Mouse (Mus musculus): ENCODE measurements around the gene Ddx28. TPM values are rescaled to one million over a fixed set of nuclear protein-coding genes. Genes with fewer than 3 reads are reported as not detected.

Gene Ddx28
- total RNA-seq (2021) = 10 to 100 TPM; 11.5 to 14.6 TPM

DNA sequence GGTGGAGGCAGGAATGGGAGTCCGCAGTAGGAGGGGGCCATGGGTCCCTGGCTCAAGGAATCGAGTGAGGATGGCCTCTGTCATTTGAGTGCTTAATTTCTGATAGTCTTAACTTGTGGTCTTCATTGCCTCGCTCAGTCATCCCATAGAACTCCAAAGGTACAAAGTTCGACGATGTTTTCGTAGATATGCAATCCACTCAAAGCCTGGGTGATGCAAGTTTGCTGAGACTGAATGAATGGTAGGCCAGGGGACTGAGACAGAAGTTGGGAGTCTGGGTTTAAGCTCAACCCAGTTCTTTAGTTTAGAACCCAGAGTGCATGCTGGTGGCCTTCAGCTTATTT lies at the start of gene Ddx28:
TSS of gene Ddx28 (minus strand) at position 240 of the 344 bp plus-strand sequence.
- no peak for DNase-seq

DNA sequence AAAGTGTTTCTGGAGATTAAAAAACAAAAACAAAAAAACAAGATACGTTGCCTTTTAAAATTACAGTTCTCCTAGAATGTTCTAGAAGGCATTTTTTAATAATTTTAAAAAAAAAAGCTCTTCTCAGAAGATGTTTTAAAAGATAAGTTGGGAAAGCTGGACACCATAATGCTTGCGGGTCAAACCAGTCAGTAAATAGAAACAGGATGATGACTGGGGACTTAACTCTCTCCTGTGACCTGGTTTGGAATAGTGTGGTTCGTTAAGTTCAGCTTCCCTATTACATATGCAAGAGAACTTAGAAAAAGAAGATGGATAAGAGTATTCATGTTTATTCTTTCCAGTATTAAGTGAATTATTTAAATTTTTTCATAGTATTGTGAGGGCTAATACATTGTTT lies 48.8 kb upstream of the Ddx28 start:
- DNase-seq = no peak

DNA sequence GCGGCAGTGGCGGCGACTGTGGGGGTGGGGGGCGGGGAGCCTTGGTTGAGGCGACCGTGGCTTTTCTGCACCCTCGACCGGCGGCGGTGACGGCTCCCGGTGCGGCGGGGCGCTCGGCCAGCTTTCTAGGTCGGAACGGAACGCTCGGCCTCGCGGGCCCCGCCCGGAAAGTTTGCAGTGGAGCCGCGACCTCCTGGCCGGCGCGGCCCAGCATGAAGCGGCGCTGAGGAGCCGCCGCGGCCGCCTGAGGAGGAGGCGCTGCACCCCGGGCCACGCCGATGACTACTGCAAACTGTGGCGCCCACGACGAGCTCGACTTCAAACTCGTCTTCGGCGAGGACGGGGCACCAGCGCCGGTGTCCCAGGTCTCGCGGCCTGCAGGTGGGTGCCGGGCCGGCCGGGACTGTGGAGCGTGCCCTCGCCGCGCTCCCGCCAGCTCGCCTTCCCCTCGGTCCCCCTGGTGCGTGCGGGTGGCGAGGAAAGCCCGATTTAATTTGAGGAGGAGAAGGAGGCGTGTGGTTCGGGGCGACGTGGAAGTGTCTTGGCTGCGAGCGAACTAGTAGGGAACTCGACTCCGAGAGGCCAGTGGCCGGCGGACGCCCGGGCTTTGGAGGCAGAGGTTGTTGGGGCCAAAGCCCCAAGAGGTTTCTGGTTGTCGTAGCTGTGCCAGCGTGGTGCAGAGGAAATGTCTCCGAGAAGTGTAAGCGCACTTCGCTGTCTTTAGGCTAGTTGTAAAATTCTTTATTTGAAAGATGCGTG lies 48.1 kb upstream of the Ddx28 start:
- peak; percentile 57 to 59 for DNase-seq

DNA sequence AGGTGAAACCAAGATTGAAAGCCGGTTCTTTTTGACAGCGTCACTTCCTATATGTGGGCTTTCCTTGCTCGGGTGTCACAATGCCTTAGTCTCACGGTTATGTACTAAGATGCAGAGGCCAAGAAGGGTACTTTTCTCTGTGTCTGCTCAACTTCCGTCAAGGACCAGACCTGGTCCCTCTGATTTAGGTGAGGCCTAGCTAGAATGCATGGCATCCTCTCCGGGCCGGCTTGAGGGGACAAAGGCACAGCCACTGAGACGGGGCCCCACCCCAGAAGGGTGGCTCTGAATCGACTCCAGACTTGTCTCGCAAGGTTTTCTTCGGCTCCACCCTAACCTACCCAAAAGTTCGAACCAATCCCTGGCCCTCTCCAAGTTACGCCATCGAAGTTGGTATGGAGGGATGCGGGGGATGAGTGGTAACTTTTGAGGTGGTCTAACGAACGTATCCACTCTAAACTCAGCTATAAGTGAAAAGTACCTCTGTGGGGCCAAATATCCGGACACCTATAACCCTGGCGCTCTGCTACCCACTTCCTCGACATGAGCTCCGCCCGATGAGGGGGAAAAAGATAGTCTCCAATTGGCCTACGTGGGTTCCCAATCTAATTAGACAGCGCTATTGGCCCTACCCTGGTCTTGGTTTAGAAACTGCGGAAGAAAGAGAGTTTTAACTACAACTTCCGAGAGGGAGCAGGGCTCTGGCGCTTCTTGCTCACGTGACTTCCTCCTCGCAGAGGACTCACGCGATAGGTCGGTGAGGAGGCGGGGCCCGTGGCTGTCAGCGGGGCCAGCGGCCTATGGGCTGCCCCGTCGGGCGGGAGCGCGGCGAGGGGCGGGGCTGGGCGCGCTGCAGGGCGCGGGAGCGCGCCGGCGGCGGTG lies 47.3 kb upstream of the Ddx28 start, which contains the start of gene Nfatc3:
TSS of gene Nfatc3 (plus strand) at position 110 of the 882 bp plus-strand sequence.
- peak; percentile 92 to 95 for DNase-seq

DNA sequence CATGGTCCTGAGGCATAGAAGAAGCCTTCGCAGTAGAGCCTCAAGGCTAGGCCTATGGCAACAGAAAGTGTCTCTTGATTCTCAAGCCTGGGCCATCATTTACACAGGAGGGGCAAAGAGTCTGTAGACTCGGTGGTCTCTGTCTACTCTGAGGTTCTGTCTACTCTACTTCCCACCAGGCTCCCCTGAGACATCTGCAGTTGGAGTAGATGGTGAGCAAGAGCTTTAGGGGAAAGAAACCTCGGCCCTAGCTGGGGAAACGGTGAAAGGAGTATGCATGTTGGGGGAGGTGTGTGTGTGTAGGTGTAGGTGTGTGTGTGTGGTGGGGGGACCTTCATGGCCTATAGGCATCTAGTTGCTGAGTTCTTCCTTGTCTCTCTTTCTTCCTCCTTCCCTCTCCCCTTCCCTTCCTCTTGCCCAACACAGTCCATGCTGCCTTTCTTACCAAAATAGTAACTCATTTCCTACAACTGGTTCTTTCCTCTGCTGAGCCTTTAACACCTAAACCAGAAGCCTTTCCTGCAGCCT lies 44.8 kb upstream of the Ddx28 start:
- no peak for DNase-seq

DNA sequence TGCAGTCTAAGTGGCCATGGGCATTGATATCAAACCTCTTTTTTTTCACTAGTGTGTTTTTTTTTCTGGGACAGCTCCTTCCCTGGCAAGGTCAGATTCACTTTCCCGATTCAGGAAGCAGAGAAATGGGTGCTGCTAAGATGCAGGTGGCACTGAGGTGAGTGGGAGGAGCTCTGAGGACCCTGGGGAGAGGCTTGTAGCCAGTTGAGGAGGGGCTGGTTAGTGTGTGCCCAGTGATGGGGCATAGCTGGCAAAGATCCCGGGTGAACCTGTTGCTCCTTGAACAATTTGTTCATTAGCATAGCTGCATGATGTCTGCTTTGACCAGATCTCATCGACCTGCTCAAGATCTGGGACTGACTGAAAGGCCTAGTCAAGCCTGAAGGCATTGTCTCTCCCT lies 43.4 kb upstream of the Ddx28 start:
- no peak for DNase-seq

DNA sequence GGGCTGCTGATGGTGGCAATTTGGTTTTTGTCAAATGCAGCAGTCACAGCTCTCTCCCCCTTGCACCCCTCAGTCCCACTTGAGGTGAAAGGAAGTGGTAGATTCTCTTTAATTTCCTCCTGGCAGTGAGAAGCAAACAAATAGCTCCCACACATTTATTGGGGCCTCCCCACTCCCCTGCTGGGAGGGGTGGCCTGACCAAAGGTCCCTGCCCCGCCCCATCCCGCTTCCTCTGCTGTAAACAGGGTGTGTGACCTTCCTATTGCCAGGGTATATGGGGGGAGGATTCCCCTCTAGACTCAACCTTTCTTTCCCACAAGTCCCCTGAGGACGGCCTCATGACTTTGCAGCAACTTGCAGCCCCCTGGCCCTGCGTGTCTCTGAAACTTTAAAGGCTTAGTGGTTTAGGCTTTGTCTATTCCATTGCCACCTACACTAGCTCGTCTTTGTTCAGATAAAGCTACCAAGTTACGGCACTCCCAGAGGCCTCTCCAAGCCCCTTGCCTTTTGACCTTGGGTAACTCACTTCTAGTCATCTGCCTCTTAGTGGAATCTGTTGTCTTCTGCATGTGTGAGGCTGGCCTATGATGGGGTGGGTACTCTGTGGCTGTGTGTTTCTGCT lies 42.6 kb upstream of the Ddx28 start:
- DNase-seq = no peak

DNA sequence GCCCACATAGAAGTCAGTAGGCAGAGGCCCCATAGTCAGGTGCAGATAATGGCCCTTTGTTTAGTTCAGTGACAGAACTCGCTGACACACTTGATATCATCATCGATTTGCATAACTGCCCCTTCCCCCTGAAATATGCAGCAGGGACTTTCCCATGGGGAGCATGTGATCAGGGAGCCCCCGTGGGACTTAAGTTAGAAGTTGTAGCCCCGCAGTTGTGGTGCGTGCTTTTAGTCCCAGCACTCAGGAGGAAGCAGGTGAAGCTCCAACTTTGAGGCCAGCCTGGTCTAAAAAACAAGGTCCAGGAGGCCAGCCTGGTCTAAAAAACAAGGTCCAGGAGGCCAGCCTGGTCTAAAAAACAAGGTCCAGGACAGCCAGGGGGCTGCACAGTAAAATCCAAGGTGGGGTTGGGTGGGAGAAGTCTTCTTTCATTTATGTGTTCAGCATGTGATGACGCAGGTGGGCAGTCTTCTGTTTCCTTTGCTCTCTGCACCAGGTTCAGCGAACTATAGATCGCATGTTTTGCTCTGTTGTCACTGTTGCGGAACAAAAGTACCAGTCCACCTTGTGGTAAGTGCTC lies 40.9 kb upstream of the Ddx28 start:
- no peak for DNase-seq

DNA sequence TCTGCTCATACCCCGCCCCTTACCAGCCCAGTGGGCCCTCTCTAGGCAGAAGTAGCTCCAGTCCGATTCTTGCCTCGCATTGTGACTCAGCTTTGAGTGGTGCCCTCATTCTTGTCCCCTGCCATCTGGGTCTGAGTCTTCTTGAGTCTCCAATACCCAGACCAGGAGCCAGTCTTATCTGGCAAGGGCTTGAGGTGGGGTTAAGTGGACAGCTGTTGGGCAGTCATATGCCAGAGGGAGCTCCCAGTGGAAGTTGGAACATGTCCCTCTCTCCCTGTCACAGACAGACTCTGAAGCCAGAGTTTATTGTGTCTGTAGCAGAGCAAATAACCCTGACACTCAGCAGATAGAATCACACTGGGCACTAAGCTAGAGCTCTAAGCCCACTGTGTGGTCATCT lies 39.4 kb upstream of the Ddx28 start:
- no peak for DNase-seq

DNA sequence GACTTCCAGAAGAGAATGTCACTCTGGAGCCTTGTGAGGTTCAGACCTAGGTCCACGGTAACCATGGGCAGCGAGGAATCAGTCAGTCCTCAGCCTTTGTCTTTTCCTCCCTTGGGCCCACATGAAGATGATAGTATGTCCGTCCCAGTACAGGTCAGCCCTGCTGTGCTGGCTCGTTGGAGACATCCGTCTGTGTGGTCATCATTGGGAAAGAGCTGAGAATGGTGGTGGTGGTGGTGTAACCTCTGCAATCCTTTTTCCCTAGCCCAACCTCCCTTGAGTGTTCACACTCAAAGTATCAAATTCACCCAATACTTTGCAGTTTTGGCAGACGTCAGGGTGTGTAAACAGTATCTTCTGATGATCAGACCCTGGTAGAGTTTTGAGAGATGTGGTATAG lies 38.2 kb upstream of the Ddx28 start:
- no peak for DNase-seq

DNA sequence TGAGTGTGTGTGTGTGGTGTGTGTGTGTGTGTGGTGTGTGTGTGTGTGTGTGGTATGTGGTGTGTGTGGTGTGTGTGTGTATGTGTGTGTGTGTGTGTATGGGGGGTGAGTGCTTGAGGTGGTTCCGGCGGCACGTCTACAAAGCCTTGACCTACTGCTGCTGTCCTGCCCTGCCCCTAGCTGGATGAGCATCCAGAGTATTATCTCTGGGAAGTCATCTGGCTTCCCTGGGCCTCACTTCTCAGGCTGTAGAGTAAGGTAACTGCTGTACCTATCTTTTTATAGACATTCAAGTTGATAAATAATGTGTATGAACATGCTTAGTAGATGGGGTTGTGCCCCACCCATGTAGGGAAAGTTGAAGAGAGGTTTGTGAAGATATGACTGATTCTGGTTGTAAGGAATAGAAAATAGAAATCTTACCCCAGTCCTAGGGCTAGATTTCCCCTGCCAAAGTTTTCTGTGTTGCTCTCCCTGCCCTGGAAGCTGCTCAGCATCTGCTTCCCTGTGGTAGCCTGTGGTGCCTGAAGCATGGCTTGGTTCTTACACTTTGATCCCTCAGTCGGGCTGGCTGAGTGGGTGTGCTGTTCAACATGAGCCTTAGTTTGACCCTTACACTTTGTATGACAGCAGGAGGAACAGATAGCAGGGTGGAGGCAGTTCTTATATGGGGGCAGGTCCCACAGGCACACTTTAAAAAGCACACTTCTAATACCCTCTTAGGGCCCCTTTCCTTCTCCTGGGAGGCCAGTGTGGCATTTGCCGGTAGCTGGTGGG lies 36.4 kb upstream of the Ddx28 start:
- DNase-seq = no peak

DNA sequence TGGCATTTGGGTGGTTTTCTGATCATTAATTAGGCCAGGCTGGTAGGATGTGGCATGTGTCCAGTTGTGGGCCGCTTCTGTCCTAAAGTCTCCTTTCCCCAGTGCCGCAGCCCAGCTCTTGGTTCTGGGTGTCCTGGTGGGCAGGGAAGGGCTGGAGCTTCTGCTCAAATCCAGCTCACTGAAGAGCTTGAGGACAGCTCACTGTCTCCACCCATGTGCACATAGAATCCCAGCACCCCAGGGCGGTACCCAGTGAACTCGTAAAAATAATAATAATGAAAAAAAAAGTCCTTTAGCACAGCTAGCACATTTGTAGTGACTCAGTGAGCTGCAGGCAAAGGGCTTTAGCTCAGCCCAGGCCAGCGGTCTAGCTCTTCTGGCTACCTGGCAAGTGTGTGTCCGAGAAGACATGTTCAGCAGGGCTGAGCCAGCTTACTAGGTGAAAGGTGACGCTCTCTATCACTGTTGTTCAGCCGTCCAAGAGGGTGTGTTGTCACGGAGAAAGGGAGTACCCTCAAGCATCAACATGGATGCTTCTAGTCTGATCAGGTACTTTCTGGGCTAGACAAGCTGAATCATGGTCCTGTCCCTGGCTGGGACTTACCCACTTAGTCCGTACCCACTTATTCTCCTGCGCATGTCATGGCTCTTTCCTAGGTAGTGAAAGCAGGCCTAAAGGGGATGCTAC lies 35.3 kb upstream of the Ddx28 start:
- DNase-seq = no peak

DNA sequence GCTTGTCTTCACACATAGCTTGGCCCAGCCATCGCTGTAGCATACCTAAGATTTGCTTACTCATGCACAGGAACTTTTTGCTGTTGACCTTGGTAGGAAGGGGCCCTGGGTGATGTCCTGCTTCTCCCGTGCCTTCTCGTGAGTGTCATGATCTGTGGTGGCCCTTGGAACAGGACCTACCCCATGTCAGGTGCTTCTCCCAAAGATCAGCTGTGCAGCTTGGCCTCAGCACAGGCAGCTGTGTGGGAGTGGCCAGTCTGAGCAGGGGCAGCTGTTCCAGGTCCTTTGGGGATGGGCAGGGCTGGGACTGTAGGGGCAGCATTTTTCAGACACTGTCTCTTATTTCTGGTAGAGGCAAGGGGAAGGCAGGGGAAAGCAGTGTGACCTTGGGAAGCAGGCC lies 32.5 kb upstream of the Ddx28 start:
- DNase-seq = no peak

DNA sequence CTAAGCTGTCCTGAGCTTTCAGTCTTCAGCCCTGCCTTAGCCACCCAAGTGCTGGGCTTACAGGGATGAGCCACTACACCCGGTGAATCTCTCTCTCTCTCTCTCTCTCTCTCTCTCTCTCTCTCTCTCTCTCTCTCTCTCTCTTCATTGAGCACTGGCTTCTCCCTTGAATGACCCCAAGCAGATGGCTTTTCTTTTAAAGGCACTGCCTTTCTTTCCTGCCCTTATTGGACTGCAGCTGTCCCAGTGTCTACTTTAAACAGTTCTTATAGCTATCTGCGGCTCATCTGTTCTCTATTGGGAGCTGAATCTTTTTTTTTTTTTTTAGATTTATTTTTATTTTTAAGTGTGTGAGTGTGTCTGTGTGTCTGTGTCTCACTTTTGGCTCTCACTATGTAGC lies 31.4 kb upstream of the Ddx28 start:
- DNase-seq = no peak

DNA sequence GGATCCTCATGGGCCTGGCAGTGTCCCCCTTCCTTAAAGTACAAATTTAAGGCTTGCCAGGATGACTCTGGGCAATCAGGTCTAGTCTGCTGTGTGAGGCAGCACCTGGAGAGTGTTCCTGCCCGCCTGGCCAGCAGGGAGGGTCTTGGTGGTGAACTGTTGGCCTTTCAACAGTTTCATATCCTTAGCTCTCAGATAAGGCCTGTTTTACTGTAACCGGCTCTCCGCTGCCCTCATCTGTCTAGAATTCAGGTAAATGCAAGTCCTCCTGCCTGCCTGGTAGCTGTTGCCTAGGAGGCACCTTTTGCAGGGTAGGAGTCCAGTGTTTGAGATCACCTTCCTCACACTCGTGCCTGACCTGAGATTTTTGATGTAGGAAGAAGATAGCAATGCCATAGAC lies 28.5 kb upstream of the Ddx28 start:
- no peak for DNase-seq

DNA sequence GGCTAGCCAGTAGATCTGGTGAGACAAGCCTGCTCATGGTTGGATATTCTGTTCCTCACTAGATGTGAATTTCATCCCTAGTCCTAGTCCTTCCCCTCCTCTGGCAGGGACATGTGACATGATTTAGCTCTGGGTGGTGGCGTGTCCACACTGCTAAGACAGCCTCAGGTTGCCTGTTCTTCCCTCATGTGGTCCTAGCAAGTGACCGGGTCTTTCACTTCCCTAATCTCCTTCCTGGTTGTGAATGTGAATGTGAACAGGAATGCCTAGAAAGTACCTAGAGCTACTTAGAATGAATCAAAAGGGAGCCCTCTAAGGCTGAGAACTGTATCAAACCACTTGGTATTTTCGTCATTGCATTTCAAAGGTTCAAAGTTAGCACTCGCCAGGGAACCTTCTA lies 27.9 kb upstream of the Ddx28 start:
- no peak for DNase-seq

DNA sequence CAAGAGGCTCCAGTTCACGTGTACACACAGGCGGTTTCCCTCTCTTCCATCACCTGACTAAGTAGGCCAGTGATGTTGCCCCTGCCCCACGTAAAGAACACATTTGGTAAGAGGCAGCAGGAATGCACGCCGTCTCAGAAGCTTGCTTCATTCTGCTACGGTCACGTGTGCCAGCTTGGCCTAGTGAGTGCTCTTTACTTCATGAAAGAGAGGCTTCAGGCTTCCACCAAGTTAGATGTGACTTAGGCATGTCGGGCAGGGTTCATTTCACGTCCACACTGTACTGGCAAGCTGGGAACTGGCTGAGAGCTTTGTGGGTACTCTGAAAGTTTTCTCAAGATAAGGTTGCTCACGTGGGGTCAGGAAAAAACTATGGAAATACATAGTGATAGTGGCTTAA lies 27.0 kb upstream of the Ddx28 start:
- DNase-seq = no peak

DNA sequence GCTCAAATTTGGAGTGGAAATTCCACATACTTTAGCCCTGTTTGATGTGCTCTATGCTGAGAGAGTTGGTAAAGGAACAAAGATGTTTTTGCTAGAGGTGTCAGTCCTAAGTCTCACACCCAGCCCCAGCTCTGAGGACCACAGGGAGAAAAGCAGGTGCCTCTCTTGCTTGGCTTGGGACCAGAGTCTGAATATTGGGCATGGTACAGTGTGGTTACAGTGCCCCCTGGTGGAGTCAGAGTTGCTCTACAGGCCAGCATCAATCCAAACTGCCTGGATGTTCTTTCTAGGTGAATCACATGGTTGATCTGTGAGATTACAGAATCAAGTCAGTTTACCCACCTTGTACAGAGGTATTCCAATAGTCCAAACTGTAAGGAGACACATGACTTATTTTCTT lies 10.8 kb upstream of the Ddx28 start:
- DNase-seq = peak; percentile 67 to 75

DNA sequence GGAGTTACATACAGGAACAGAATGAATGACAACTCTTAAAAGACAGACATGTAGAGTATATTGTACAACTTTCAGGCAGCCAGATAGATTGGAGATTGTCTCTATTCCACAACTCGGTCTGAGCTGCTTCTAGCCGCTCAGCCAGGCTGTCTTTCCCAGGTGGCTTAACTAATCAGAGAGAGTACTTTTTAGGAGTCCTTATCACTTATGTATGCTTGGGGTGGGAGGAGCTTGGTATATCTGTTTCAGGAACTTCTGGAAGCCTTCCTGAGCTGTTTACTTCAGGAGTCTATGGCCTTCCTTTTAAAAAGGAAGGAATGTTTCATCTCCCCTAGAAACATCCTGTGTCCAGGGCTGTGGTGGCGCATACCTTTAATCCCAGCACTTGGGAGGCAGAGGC lies 6.4 kb upstream of the Ddx28 start:
- no peak for DNase-seq

DNA sequence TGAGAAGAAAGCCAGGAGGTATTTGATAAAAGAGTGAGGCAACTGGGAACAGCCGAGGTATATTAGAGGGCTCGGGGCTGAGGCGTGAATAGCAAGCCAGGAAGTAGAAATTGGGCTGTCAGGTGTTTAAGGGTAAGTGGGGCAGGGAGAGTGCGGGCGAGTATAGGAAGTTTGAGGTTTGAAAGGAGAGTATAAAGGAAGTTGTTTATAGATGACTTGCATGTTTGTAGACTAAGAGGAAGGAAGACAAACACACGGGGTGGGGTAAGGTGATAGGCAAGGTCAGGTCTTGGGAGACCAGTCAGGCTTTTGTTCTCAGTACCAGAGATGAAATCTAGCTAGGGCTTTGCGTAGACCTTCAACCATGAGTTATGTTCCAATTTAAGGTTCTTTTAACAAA lies 5.4 kb upstream of the Ddx28 start:
- no peak for DNase-seq

DNA sequence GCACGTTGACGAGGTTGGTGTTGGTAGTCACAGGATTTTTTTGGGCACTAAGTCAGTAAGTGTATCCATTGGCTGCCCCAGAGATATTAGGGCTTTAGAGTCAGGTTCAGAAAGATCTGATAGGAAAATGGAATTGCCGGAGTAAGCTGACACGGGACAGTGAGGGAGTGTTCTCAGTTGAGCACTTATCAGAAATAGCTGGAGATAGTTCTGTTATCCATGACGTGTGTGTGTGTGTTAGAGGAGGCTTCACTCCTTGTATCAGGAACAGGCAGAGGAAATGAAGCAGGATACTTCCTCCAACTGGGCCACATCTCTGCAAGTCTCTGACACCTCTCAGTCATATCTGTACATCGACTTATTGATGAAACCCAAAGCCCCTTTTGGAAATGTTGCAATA lies 4.6 kb upstream of the Ddx28 start:
- DNase-seq = no peak

Data from layer of hippocampus, postnatal 36 days (tissue).